Mouse (Mus musculus) midbrain, embryonic 14.5 days (tissue): ENCODE measurements at regions not wholly inside any gene's neighbourhood (a gene's known extent, or its start where the extent isn't known, plus 50 kb on each side); places are given as distances from the start of the nearest gene placed in this dataset.

ENCODE experiments used
- ATAC-seq: fragments of 200-750 bp; cut with Nextera tagmentation; 2 replicates; pipeline ENCODE4 v1.8.0; 2017; ENCODE audit warnings: moderate number of reproducible peaks, moderate library complexity; ENCODE audit not compliant: low FRiP score, low TSS enrichment
- DNase-seq: peaks from one replicate; pipeline ENCODE4 v3.0.0-alpha.2; 2015
- H3K27ac ChIP-seq: fragments of 300-500 bp; sonication (generic); replicated peaks from 2 replicates; pipeline ENCODE4 v1.5.1; 2014; ENCODE audit warnings: mild to moderate bottlenecking, low read depth, low read length, moderate library complexity
- H3K27me3 ChIP-seq: fragments of 300-500 bp; sonication (generic); 2 replicates; pipeline ENCODE4 v1.6.1; 2014; ENCODE audit warnings: low read length, control low read depth, mixed read lengths; ENCODE audit not compliant: control insufficient read depth, insufficient read depth
- H3K36me3 ChIP-seq: fragments of 300-500 bp; sonication (generic); 2 replicates; pipeline ENCODE4 v1.6.1; 2014; ENCODE audit warnings: low read length, control low read depth; ENCODE audit not compliant: control insufficient read depth, insufficient read depth
- H3K4me1 ChIP-seq: fragments of 300-500 bp; sonication (generic); 2 replicates; pipeline ENCODE4 v1.6.1; 2014; ENCODE audit warnings: mild to moderate bottlenecking, antibody characterized with exemption, low read length, control low read depth; ENCODE audit not compliant: control insufficient read depth, insufficient read depth
- H3K4me2 ChIP-seq: fragments of 300-500 bp; sonication (generic); 2 replicates; pipeline ENCODE4 v1.6.1; 2014; ENCODE audit warnings: mild to moderate bottlenecking, low read length, moderate library complexity
- H3K4me3 ChIP-seq: fragments of 300-500 bp; sonication (generic); replicated peaks from 2 replicates; pipeline ENCODE4 v1.5.1; 2014; ENCODE audit warnings: low read depth, low read length
- H3K9ac ChIP-seq: fragments of 300-500 bp; sonication (generic); replicated peaks from 2 replicates; pipeline ENCODE4 v1.6.1; 2014; ENCODE audit warnings: mild to moderate bottlenecking, low read length, moderate library complexity
- H3K9me3 ChIP-seq: fragments of 300-500 bp; sonication (generic); 2 replicates; pipeline ENCODE4 v1.6.1; 2016; ENCODE audit warnings: low read length, control low read depth, mixed read lengths; ENCODE audit not compliant: control insufficient read depth
- WGBS: fragments of 180-500 bp; shearing (Covaris S2); extraction: QIAGEN DNeasy Blood & Tissue Kit; methylation state at CpG from one replicate; pipeline ENCODE4 v1.1.7; 2014; 5-methylcytosine and 5-hydroxymethylcytosine counted together

DNA sequence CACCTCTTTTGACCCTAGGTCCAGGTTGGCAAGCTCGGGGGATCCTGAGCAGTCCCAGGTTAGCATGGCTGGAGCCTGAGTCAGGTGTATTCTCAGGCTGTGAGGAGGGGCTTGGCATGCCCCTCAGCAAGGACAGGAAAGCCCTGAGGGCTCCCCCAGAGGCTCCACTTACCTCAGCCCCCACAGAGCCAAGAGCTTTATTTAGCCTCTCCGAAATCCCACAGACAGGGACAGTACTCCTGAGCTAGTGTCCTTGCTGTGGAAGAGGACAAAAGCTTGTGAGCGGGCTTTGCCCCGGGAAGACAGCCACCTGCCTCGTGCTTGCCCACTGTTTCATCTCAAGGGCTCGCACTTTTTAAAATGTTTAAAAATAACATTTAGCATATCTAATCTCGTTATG, 118.7 kb downstream of the Sec61b start:
- Histone ChIP-seq H3K27me3 (no peaks in the 10 kb centered on the region), H3K27ac (no peak overlapping the region), H3K4me1 (no peaks in the 10 kb centered on the region), H3K4me3 (no peak overlapping the region), H3K9me3 (no peaks in the 10 kb centered on the region), H3K36me3 (no peaks in the 10 kb centered on the region), H3K4me2 (no peak overlapping the region), H3K9ac (no peak overlapping the region)
- no peak for ATAC-seq
- WGBS = 58% methylated on average over 7 of the region's 7 CpGs
- no peak for DNase-seq

DNA sequence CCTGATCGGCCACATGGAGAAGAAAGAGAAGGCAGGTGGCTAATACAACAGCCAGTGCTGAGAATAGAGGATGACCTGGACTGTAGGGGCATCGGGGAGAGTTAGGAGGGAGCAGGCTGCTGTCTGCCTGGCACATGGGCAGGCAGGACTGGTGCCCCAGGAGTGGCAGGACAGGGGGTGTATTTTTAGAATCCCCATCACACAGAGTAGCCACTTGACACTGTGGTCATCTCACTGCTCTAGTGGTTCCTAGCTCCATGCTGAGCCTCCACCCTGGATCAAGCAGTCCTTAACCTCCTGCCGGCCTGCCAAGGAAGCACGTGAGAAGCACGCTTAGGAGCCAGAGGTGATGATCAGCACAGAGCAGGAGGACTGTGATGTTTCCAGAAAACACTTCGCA, 119.7 kb downstream of the Sec61b start:
- H3K4me2 ChIP-seq = no peak overlapping the region
- no peak for DNase-seq
- ATAC-seq = no peak
- no peak overlapping the region for H3K9ac ChIP-seq
- 74% methylated on average over 6 of the region's 6 CpGs for WGBS
- no peaks in the 10 kb centered on the region for H3K27me3 ChIP-seq
- no peaks in the 10 kb centered on the region for H3K36me3 ChIP-seq
- H3K27ac ChIP-seq = no peak overlapping the region
- no peaks in the 10 kb centered on the region for H3K4me1 ChIP-seq
- H3K9me3 ChIP-seq = no peaks in the 10 kb centered on the region
- H3K4me3 ChIP-seq = no peak overlapping the region

DNA sequence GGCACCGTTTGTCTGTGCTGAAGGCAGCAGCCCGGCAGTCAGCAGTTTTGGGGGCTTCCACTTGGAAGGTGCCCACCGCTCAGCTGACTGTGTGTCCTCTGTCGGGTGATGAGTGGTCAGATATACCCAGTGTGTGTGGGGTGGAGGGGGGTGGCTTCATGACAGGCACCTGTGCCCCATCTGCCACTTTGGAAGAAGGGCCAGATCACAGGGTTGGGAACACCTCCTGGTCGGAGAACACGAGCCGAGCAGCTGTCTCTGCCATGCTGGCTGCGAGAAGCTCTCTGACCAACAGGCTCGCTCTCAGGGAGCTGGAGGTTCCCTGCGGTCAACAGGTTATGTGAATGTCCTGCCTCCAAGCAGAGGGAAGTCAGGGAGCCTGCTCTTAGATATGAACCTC, 121.4 kb downstream of the Sec61b start:
- H3K9ac ChIP-seq = no peak overlapping the region
- ATAC-seq (no peak), DNase-seq (no peak)
- no peak overlapping the region for H3K4me3 ChIP-seq
- no peaks in the 10 kb centered on the region for H3K27me3 ChIP-seq
- H3K27ac ChIP-seq = no peak overlapping the region
- 90% methylated on average over 10 of the region's 10 CpGs for WGBS
- H3K4me2 ChIP-seq = no peak overlapping the region
- H3K4me1 ChIP-seq = no peaks in the 10 kb centered on the region
- no peaks in the 10 kb centered on the region for H3K36me3 ChIP-seq
- H3K9me3 ChIP-seq = no peaks in the 10 kb centered on the region

DNA sequence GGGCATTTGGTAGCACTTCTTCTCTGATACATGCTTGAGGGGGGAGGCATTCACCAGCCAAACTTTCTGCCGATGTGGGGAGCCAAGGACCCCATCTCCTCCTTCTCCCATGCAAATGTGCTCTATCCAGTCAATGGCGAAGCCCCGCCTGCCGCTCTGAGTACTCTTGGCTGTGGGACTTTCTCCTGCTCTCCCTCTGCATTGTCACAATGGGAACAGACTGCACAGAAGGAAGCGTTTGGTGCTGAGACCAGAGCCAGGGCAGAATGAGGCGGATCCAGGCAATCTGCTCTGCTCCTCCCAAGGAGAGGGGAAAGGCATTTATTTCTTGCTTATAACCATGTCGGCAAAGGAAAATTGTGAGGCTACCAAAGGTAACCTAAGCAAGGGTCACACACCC, 123.1 kb downstream of the Sec61b start:
- Histone ChIP-seq H3K9me3 (no peaks in the 10 kb centered on the region), H3K27ac (no peak overlapping the region), H3K4me3 (no peak overlapping the region), H3K4me1 (no peaks in the 10 kb centered on the region), H3K36me3 (no peaks in the 10 kb centered on the region), H3K9ac (no peak overlapping the region), H3K4me2 (no peak overlapping the region), H3K27me3 (no peaks in the 10 kb centered on the region)
- no peak for ATAC-seq
- WGBS = 53% methylated on average over 7 of the region's 7 CpGs
- no peak for DNase-seq

DNA sequence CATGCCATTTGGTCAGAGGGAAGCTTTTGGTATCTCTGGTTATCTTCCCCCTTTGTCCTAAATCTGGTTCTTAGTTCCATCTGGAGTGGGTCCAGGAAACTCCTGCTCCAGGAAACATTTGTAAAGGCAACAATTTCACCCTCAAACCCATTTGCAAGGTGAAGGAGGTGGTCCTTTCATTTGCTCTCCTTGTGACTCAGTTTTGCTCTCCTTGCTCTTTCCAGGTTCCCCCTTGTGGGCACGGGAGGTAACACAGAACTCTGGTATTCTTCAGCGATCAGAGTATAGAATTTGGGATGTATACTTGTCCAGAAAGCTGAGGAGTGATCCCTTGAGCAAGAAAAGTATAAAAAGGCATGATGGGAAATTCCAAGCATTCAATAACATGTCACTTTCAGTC, 123.8 kb downstream of the Sec61b start:
- no peaks in the 10 kb centered on the region for H3K27me3 ChIP-seq
- DNase-seq = peak; percentile 45
- ATAC-seq = no peak
- WGBS = 49% methylated on average over 2 of the region's 2 CpGs
- H3K4me3 ChIP-seq = no peak overlapping the region
- no peak overlapping the region for H3K9ac ChIP-seq
- H3K9me3 ChIP-seq = no peaks in the 10 kb centered on the region
- no peak overlapping the region for H3K27ac ChIP-seq
- no peaks in the 10 kb centered on the region for H3K36me3 ChIP-seq
- H3K4me1 ChIP-seq = no peaks in the 10 kb centered on the region
- no peak overlapping the region for H3K4me2 ChIP-seq

DNA sequence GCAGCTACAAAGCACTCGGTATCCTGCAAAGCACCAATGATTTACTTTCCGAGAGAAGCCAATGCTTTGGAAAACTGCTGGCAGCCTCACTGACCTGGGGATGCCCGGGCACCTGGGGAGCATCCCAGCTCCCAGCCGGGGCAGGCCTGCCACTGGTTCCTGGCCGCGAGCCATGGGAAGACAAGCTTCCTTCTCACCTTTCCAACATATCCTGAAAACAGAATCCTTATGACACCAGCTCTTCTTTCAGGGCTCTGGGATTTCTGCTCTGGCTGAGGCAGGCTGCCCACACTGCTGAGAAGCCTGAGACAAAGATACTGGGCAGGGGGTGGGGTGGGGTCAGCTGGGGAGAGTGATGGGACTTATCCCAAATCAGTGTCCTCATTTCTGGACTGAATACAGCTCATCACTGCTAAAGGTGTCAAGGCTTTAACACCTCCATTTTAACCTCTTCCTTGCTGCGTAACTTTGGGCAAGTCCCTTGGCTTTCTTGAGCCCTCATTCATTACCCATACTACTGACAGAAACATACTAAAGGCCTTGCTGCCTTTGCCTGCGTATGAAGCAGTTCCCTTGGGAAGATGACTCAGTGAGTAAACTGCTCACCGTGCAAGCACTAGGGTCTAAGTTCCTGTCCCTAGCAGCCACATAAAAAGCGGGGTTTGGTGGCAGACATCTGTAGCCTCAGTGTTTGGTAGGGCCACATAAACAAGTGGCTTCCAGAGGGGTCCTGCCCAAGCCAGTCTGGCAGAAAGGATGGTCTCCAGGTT, 127.0 kb downstream of the Sec61b start:
- H3K4me3 ChIP-seq = no peak overlapping the region
- no peak overlapping the region for H3K27ac ChIP-seq
- no peaks in the 10 kb centered on the region for H3K4me1 ChIP-seq
- no peak overlapping the region for H3K9ac ChIP-seq
- H3K36me3 ChIP-seq = no peaks in the 10 kb centered on the region
- H3K9me3 ChIP-seq = no peaks in the 10 kb centered on the region
- no peak for DNase-seq
- no peaks in the 10 kb centered on the region for H3K27me3 ChIP-seq
- 85% methylated on average over 10 of the region's 10 CpGs for WGBS
- no peak overlapping the region for H3K4me2 ChIP-seq
- no peak for ATAC-seq

DNA sequence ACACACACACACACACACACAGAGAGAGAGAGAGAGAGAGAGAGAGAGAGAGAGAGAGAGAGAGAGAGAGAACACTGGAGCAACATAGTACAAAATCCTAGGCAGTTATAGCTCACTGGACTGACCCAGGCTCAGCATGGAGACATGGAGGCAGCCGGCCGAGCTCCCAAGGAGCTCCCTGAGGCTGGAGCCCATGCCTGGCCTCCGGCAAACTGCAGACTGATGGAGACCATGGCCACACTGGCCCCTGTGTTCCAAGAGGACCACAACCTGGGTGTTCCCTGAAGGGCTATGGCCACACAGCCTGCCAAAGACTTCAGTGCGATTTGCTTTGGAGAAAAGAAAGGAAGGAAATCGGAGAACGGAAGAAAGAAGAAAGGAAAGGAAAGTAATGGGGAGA, 128.9 kb downstream of the Sec61b start:
- peak overlapping the region; percentile 43 for H3K4me2 ChIP-seq
- WGBS = 68% methylated on average over 6 of the region's 6 CpGs
- no peaks in the 10 kb centered on the region for H3K9me3 ChIP-seq
- ATAC-seq (no peak), DNase-seq (no peak)
- H3K36me3 ChIP-seq = no peaks in the 10 kb centered on the region
- no peak overlapping the region for H3K9ac ChIP-seq
- no peak overlapping the region for H3K4me3 ChIP-seq
- H3K4me1 ChIP-seq = peaks cover under 1% of the 10 kb centered on the region; the same call in 1 of the 2 replicates
- H3K27me3 ChIP-seq = no peaks in the 10 kb centered on the region
- H3K27ac ChIP-seq = no peak overlapping the region

DNA sequence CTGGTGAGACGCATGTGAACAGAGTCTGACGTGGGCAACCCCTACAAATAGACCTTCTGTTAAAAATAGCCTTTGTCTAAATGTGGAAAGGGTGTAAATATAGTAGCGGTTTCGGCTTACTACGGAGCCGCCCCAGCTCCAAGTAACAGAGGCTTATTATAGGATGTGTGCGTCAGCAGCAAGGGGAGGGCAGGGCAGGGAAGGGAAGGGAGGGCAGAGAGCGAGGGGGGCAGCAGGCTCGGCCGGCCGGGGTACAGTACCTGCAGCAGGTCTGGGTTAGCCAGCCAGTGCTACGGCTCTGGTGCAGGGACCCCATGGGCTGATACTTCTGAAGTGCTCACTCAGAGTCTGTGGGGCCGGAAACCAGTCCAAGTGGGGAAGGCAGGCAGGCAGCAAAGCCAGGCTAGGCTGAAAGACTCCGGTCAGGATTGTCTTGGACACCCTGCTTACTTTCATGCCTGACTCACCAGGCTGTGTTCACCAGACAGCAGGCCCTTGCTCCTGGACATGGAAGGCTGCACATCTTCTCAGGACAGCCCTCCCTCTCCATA, 129.5 kb downstream of the Sec61b start:
- Histone ChIP-seq H3K27me3 (no peaks in the 10 kb centered on the region), H3K4me2 (peak overlapping the region; percentile 43), H3K36me3 (no peaks in the 10 kb centered on the region), H3K4me1 (peaks cover 6% of the 10 kb centered on the region; the same call in 1 of the 2 replicates), H3K4me3 (no peak overlapping the region), H3K27ac (no peak overlapping the region), H3K9ac (no peak overlapping the region; the same call in 1 of the 2 replicates), H3K9me3 (no peaks in the 10 kb centered on the region)
- DNase-seq = peak; percentile 38
- ATAC-seq = peak; percentile 35
- WGBS = 39% methylated on average over 14 of the region's 14 CpGs

DNA sequence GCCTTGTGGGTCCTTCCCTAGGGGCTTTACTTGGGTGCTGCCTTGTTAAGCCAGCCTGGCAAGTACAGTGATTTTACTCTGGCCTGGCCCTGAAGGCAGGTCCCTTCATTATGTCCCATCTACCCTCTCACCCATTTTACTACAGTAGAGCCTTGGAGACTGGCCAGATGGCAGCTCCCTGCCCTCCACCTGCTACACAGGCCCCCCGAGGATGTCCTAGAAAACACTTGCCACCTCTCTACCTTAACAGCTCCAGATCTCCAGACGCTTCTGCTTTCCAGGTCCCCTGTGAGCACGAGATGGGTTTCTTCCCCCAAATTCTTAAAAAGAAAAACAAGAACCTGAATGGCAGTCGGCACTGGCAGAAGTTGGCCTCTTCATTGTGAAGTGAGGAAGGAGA, 131.2 kb downstream of the Sec61b start:
- peaks cover 6% of the 10 kb centered on the region; the same call in 1 of the 2 replicates for H3K4me1 ChIP-seq
- WGBS = 88% methylated on average over 4 of the region's 4 CpGs
- ATAC-seq = no peak

More for the DNA sequence above, 131.2 kb downstream of the Sec61b start:
- DNase-seq = no peak
- no peaks in the 10 kb centered on the region for H3K9me3 ChIP-seq
- H3K9ac ChIP-seq = no peak overlapping the region
- H3K4me3 ChIP-seq = no peak overlapping the region
- no peaks in the 10 kb centered on the region for H3K36me3 ChIP-seq
- H3K4me2 ChIP-seq = no peak overlapping the region
- H3K27me3 ChIP-seq = no peaks in the 10 kb centered on the region
- no peak overlapping the region for H3K27ac ChIP-seq
